Mouse (Mus musculus) forebrain, embryonic 10.5 days (tissue): ENCODE data around the gene Adad2. TPM values are rescaled to one million over a fixed set of nuclear protein-coding genes. Genes with fewer than 3 reads are reported as not detected.

ENCODE experiments used
- DNase-seq: peaks from one replicate; pipeline ENCODE4 v3.0.0-alpha.2; 2017; ENCODE audit warnings: low spot score; ENCODE audit errors: extremely low spot score
- H3K27ac ChIP-seq: fragments of 300-500 bp; sonication (generic); 2 replicates; pipeline ENCODE4 v1.5.1; 2016; ENCODE audit warnings: mild to moderate bottlenecking
- H3K27me3 ChIP-seq: fragments of 300-500 bp; sonication (generic); 2 replicates; pipeline ENCODE4 v1.6.1; 2016; ENCODE audit warnings: mild to moderate bottlenecking; ENCODE audit not compliant: poor library complexity, severe bottlenecking
- H3K36me3 ChIP-seq: fragments of 300-500 bp; sonication (generic); replicated peaks from 2 replicates; pipeline ENCODE4 v1.6.1; 2016; ENCODE audit warnings: mild to moderate bottlenecking, moderate library complexity
- H3K4me1 ChIP-seq: fragments of 300-500 bp; sonication (generic); 2 replicates; pipeline ENCODE4 v1.6.1; 2016
- H3K4me3 ChIP-seq: fragments of 300-500 bp; sonication (generic); 2 replicates; pipeline ENCODE4 v1.5.1; 2016; ENCODE audit warnings: mild to moderate bottlenecking, moderate library complexity
- H3K9me3 ChIP-seq: fragments of 300-500 bp; sonication (generic); 2 replicates; pipeline ENCODE4 v1.6.1; 2016; ENCODE audit warnings: mild to moderate bottlenecking, moderate library complexity
- WGBS: fragments of 180-500 bp; shearing (Covaris S2); methylation state at CpG from one replicate; pipeline ENCODE4 v1.1.7; 2016; 5-methylcytosine and 5-hydroxymethylcytosine counted together
- polyA plus RNA-seq: library from polyadenylated mRNA; unstranded; fragments of >200 nt; fragmentation: Nextera tagmentation; extraction: Ambion mirVana; gene quantifications from 2 replicates; pipeline ENCODE4 v1.2.1, GENCODE M21; 2016

Gene Adad2
- polyA plus RNA-seq, 1 experiment from 2014 or later: 0.16 TPM

- Histone ChIP-seq H3K27ac (peak overlapping the region; percentile 74), H3K4me1 (peaks cover 16% of the 10 kb centered on the region), H3K4me3 (peak overlapping the region; percentile 49), H3K27me3 (peaks cover 10% of the 10 kb centered on the region), H3K9me3 (no peaks in the 10 kb centered on the region), H3K36me3 (no peaks in the 10 kb centered on the region)
- 14% methylated on average over 24 of the region's 24 CpGs for WGBS
- no peak for DNase-seq
These were observed 26.6 kb upstream of the Adad2 start for GRCm38 (mm10) chr8:119585901-119586300.

GRCm38 (mm10) chr8:119588321-119588720 is 24.2 kb upstream of the Adad2 start:
- peaks cover 17% of the 10 kb centered on the region for H3K4me1 ChIP-seq
- 77% methylated on average over 4 of the region's 4 CpGs for WGBS
- no peaks in the 10 kb centered on the region for H3K36me3 ChIP-seq
- no peak for DNase-seq
- H3K27ac ChIP-seq: no peak overlapping the region
- H3K9me3 ChIP-seq: no peaks in the 10 kb centered on the region
- H3K4me3 ChIP-seq: no peak overlapping the region
- peaks cover 10% of the 10 kb centered on the region for H3K27me3 ChIP-seq

- 35% methylated on average over 10 of the region's 10 CpGs for whole genome bisulfite sequencing
- Histone ChIP-seq H3K36me3 (no peaks in the 10 kb centered on the region), H3K4me1 (peaks cover 17% of the 10 kb centered on the region), H3K4me3 (no peak overlapping the region), H3K27ac (no peak overlapping the region), H3K9me3 (no peaks in the 10 kb centered on the region), H3K27me3 (peaks cover 10% of the 10 kb centered on the region)
- no peak for DNase-seq
These were observed 23.7 kb upstream of the Adad2 start for GRCm38 (mm10) chr8:119588844-119589243.

- no peak overlapping the region for H3K4me3 ChIP-seq
These were observed 22.2 kb upstream of the Adad2 start for GRCm38 (mm10) chr8:119590348-119590747.

GRCm38 (mm10) chr8:119591456-119591855 is 21.1 kb upstream of the Adad2 start:
- Histone ChIP-seq H3K27ac (no peak overlapping the region), H3K4me1 (peaks cover 24% of the 10 kb centered on the region), H3K36me3 (peaks cover 2% of the 10 kb centered on the region), H3K4me3 (no peak overlapping the region), H3K9me3 (no peaks in the 10 kb centered on the region), H3K27me3 (no peaks in the 10 kb centered on the region)
- WGBS: 93% methylated on average over 7 of the region's 7 CpGs
- no peak for DNase-seq

More at GRCm38 (mm10) chr8:119590348-119590747, 22.2 kb upstream of the Adad2 start:
- Histone ChIP-seq H3K36me3 (no peaks in the 10 kb centered on the region), H3K4me1 (peaks cover 29% of the 10 kb centered on the region), H3K9me3 (no peaks in the 10 kb centered on the region), H3K27ac (no peak overlapping the region), H3K27me3 (peaks cover 9% of the 10 kb centered on the region)
- WGBS: 86% methylated on average over 14 of the region's 14 CpGs
- DNase-seq: no peak

GRCm38 (mm10) chr8:119603771-119604170 is 8.8 kb upstream of the Adad2 start:
- Histone ChIP-seq H3K9me3 (peaks cover 2% of the 10 kb centered on the region), H3K36me3 (peaks cover 42% of the 10 kb centered on the region), H3K4me1 (peaks cover 17% of the 10 kb centered on the region), H3K27me3 (no peaks in the 10 kb centered on the region), H3K27ac (peak overlapping the region; percentile 85; the same call in 1 of the 2 replicates), H3K4me3 (peak overlapping the region; percentile 83)
- no peak for DNase-seq
- WGBS: 97% methylated on average over 4 of the region's 4 CpGs

- Histone ChIP-seq H3K4me1 (peaks cover 17% of the 10 kb centered on the region), H3K36me3 (peaks cover 35% of the 10 kb centered on the region), H3K27ac (peak overlapping the region; percentile 85), H3K4me3 (peak overlapping the region; percentile 83), H3K27me3 (no peaks in the 10 kb centered on the region), H3K9me3 (peaks cover 7% of the 10 kb centered on the region)
- no peak for DNase-seq
- 49% methylated on average over 12 of the region's 12 CpGs for WGBS
These were observed 8.1 kb upstream of the Adad2 start for GRCm38 (mm10) chr8:119604398-119604803.

DNA sequence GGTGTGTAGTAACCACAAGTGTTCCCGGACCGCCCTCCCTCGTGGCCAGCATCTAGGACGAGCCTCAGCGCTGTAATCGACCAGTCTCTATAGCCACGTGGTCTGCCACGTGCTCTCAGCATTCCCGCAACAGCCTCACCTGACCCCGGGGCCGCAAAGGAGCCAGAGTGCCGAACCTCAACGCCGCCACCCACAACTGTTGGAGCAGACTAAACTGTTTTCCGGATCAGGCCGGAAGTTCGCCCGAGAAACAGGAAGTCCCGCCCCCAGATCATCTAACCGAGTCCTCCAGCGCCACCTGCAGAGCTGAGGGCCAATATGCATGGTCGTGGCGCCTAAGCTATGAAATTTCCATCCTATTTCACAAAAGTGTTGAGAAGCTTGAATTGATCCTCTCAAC is 7.6 kb upstream of the Adad2 start, which contains the start of gene Taf1c:
Gene Taf1c, minus strand, starts transcription at position 227 of the 400 bp plus-strand sequence.
- Histone ChIP-seq H3K4me3 (peak within 1 kb of the TSS; percentile 83), H3K27me3 (no peaks in the 10 kb centered on the region), H3K27ac (peak within 1 kb of the TSS; percentile 85), H3K9me3 (peaks cover 7% of the 10 kb centered on the region), H3K36me3 (peaks cover 29% of the 10 kb centered on the region), H3K4me1 (peaks cover 17% of the 10 kb centered on the region)
- peak; percentile 94 for DNase-seq
- WGBS: under 1% methylated on average over 23 of the region's 23 CpGs

- H3K4me3 ChIP-seq: no peak overlapping the region
- DNase-seq: no peak
- peaks cover 7% of the 10 kb centered on the region for H3K9me3 ChIP-seq
- 90% methylated on average over 2 of the region's 2 CpGs for WGBS
- peaks cover 17% of the 10 kb centered on the region for H3K36me3 ChIP-seq
- H3K4me1 ChIP-seq: peaks cover 17% of the 10 kb centered on the region
- H3K27ac ChIP-seq: no peak overlapping the region
- H3K27me3 ChIP-seq: no peaks in the 10 kb centered on the region
These were observed 6.3 kb upstream of the Adad2 start for GRCm38 (mm10) chr8:119606224-119606623.

- no peaks in the 10 kb centered on the region for H3K36me3 ChIP-seq
- peaks cover 10% of the 10 kb centered on the region; the same call in 1 of the 2 replicates for H3K4me1 ChIP-seq
- no peak overlapping the region for H3K4me3 ChIP-seq
- H3K27me3 ChIP-seq: peaks cover 7% of the 10 kb centered on the region; the same call in 1 of the 2 replicates
- 69% methylated on average over 14 of the region's 14 CpGs for WGBS
- H3K9me3 ChIP-seq: no peaks in the 10 kb centered on the region
- DNase-seq: no peak
- H3K27ac ChIP-seq: no peak overlapping the region
These were observed 2.5 kb downstream of the Adad2 start for GRCm38 (mm10) chr8:119615096-119615495.

- Histone ChIP-seq H3K4me3 (no peak overlapping the region), H3K9me3 (no peaks in the 10 kb centered on the region), H3K4me1 (peaks cover 12% of the 10 kb centered on the region; the same call in 1 of the 2 replicates), H3K27ac (no peak overlapping the region), H3K36me3 (no peaks in the 10 kb centered on the region), H3K27me3 (peaks cover 7% of the 10 kb centered on the region; the same call in 1 of the 2 replicates)
- DNase-seq: no peak
- WGBS: 72% methylated on average over 7 of the region's 7 CpGs
These were observed 3.8 kb downstream of the Adad2 start for GRCm38 (mm10) chr8:119616358-119616757.

GRCm38 (mm10) chr8:119616811-119617210 is 4.3 kb downstream of the Adad2 start:
- Histone ChIP-seq H3K27ac (no peak overlapping the region), H3K27me3 (peaks cover 7% of the 10 kb centered on the region; the same call in 1 of the 2 replicates), H3K9me3 (no peaks in the 10 kb centered on the region), H3K4me3 (no peak overlapping the region), H3K36me3 (no peaks in the 10 kb centered on the region), H3K4me1 (peaks cover 12% of the 10 kb centered on the region; the same call in 1 of the 2 replicates)
- DNase-seq: no peak
- 91% methylated on average over 4 of the region's 4 CpGs for WGBS

DNA sequence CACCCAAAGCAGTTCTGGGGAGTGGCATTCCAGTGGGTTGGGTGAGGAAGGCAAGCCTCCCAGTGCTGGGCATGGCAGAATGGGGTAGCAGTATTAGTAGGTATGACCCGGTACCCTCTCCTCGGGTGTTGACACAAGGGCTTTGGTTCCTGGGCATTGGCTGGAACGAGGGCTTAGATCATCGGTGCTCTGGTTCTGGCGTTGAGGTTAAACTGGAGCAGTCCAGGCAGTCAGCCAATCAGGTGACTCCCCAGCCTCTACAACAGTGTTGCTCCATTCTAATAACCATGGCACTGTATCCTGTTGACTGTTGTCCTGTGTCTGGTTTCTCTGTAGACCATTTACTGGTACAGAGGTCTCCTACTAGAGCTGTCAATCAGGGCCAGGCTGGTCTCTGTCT is 5.0 kb downstream of the Adad2 start:
- WGBS: 86% methylated on average over 5 of the region's 5 CpGs
- Histone ChIP-seq H3K27me3 (peaks cover 7% of the 10 kb centered on the region; the same call in 1 of the 2 replicates), H3K36me3 (no peaks in the 10 kb centered on the region), H3K4me1 (peaks cover 18% of the 10 kb centered on the region), H3K4me3 (no peak overlapping the region), H3K9me3 (no peaks in the 10 kb centered on the region), H3K27ac (no peak overlapping the region)
- no peak for DNase-seq
